Mouse (Mus musculus) stomach, postnatal 0 days (tissue): ENCODE data around the gene B3galt1.

Experiments
- CTCF ChIP-seq: IDR thresholded peaks from 2 replicates; pipeline ENCODE4 v1.5.1; 2016; ENCODE audit warnings: antibody characterized with exemption, low read depth, mild to moderate bottlenecking, moderate library complexity
- EP300 ChIP-seq: optimal IDR thresholded peaks from 2 replicates; pipeline ENCODE3; 2016; ENCODE audit warnings: antibody characterized with exemption

GRCm38 (mm10) chr2:67829055-67829915, 263.6 kb downstream of the B3galt1 start:
- TF ChIP-seq CTCF, result no peak
- no peak for TF ChIP-seq EP300
